ENCODE assay signal across 8 mouse cellular contexts in genomic region chr5:8368328-8368692, GRCm38 (mm10). TPM values are rescaled to one million over a fixed set of nuclear protein-coding genes. Genes with fewer than 3 reads are reported as not detected.
DNase-seq lines count a peak whose midpoint lies in the region; ATAC-seq and TF ChIP-seq lines count a peak whose summit lies in the region.

No protein-coding gene starts in this region.

- H3K4me3 ChIP-seq in layer of hippocampus, adult 2 months, result peak overlapping the region; percentile 82
- peak overlapping the region; percentile 74 for H3K4me3 ChIP-seq in embryonic facial prominence, embryonic 15.5 days (replicated peaks)
- H3K4me3 ChIP-seq in intestine, embryonic 16.5 days (ENCODE audit: low read length), result peak overlapping the region; percentile 70
- peak overlapping the region; percentile 71 for H3K4me3 ChIP-seq in neural tube, embryonic 13.5 days

- no peak overlapping the region for H3K27ac ChIP-seq in layer of hippocampus, adult 2 months
- no peak overlapping the region for H3K27ac ChIP-seq in embryonic facial prominence, embryonic 15.5 days (replicated peaks)
- no peak overlapping the region for H3K27ac ChIP-seq in intestine, embryonic 16.5 days (ENCODE audit: low read length)
- peak overlapping the region; percentile 90; the same call in 1 of the 2 replicates for H3K27ac ChIP-seq in neural tube, embryonic 13.5 days (replicated peaks)

- intact Hi-C loops in left cerebral cortex, postnatal 4 days (cut with DNase I), result loop anchor here (5.0 kb wide), 1 partner anchor 206 kb away; no protein-coding TSS in a partner anchor

- WGBS in embryonic facial prominence, embryonic 15.5 days, result 36% methylated on average over 7 of the region's 7 CpGs
- 34% methylated on average over 7 of the region's 7 CpGs for WGBS in intestine, embryonic 16.5 days
- WGBS in neural tube, embryonic 13.5 days, result 41% methylated on average over 7 of the region's 7 CpGs

- no peak for ATAC-seq in embryonic facial prominence, embryonic 15.5 days (ENCODE audit: insufficient number of reproducible peaks, low FRiP score, low TSS enrichment, low read depth)
- peak; percentile 54 for ATAC-seq in intestine, embryonic 16.5 days
- ATAC-seq in neural tube, embryonic 13.5 days (ENCODE audit: low read depth), result peak; percentile 57; the same call in 1 of the 2 replicates
- ATAC-seq in granulocyte monocyte progenitor cell, adult 5-6 weeks (replicated peaks; ENCODE audit: poor library complexity, severe bottlenecking), result no peak

- no peak for DNase-seq in layer of hippocampus, adult 2 months (ENCODE audit: low spot score in 2 of 2)
- DNase-seq in layer of hippocampus, adult 18-20 months (ENCODE audit: low spot score in 2 of 2), result no peak
- no peak for DNase-seq in left cerebral cortex, postnatal 4 days
- DNase-seq in adrenal gland, postnatal 36 days, result no peak

- H3K4me2 ChIP-seq in embryonic facial prominence, embryonic 15.5 days (replicated peaks), result peak overlapping the region; percentile 92
- peak overlapping the region; percentile 95 for H3K4me2 ChIP-seq in intestine, embryonic 16.5 days (ENCODE audit: low read depth, low read length)
- peak overlapping the region; percentile 76 for H3K4me2 ChIP-seq in neural tube, embryonic 13.5 days

- peaks cover 6% of the 10 kb centered on the region; the same call in 1 of the 2 replicates for H3K4me1 ChIP-seq in embryonic facial prominence, embryonic 15.5 days
- H3K4me1 ChIP-seq in intestine, embryonic 16.5 days (ENCODE audit: control insufficient read depth, insufficient read depth, low read length), result no peaks in the 10 kb centered on the region
- peaks cover 10% of the 10 kb centered on the region for H3K4me1 ChIP-seq in neural tube, embryonic 13.5 days (replicated peaks)

- TF ChIP-seq CTCF in layer of hippocampus, adult 2 months (conservative IDR thresholded peaks at IDR 0.05), result no peak

- H3K36me3 ChIP-seq in embryonic facial prominence, embryonic 15.5 days, result no peaks in the 10 kb centered on the region
- H3K36me3 ChIP-seq in intestine, embryonic 16.5 days (ENCODE audit: control insufficient read depth, insufficient read depth, low read length), result no peaks in the 10 kb centered on the region
- H3K36me3 ChIP-seq in neural tube, embryonic 13.5 days, result 0 out of 2 replicates have a peak, but pooled peaks cover 5% of the 10 kb centered on the region

- no peak overlapping the region for H3K9ac ChIP-seq in embryonic facial prominence, embryonic 15.5 days
- H3K9ac ChIP-seq in intestine, embryonic 16.5 days (ENCODE audit: low read depth, low read length), result peak overlapping the region; percentile 73; the same call in 1 of the 2 replicates
- peak overlapping the region; percentile 83 for H3K9ac ChIP-seq in neural tube, embryonic 13.5 days

- no peaks in the 10 kb centered on the region for H3K27me3 ChIP-seq in embryonic facial prominence, embryonic 15.5 days
- peaks cover 7% of the 10 kb centered on the region for H3K27me3 ChIP-seq in intestine, embryonic 16.5 days (replicated peaks; ENCODE audit: control insufficient read depth, insufficient read depth, low read length)
- H3K27me3 ChIP-seq in neural tube, embryonic 13.5 days, result no peaks in the 10 kb centered on the region

- H3K9me3 ChIP-seq in embryonic facial prominence, embryonic 15.5 days (replicated peaks), result no peaks in the 10 kb centered on the region
- no peaks in the 10 kb centered on the region for H3K9me3 ChIP-seq in intestine, embryonic 16.5 days (ENCODE audit: control insufficient read depth, low read length)
- H3K9me3 ChIP-seq in neural tube, embryonic 13.5 days, result no peaks in the 10 kb centered on the region

RNA-seq across cellular contexts. Expression of gene Adam22, which starts 0.3 kb away (rescaled TPM):
- 100 to 1,000 TPM; 162 to 174 TPM for total RNA-seq in layer of hippocampus, adult 2 months (2021)
- total RNA-seq in layer of hippocampus, adult 18-20 months (2021), result 100 to 1,000 TPM; 156 to 160 TPM
- 11.0 and 11.5 TPM in 2 replicates for polyA plus RNA-seq in embryonic facial prominence, embryonic 15.5 days (2015; fragmentation: Nextera tagmentation; extraction: Ambion mirVana)
- 2.8 and 3.2 TPM in 2 replicates for polyA plus RNA-seq in intestine, embryonic 16.5 days (2015; fragmentation: Nextera tagmentation; extraction: Ambion mirVana)
- 31.7 and 32.5 TPM in 2 replicates for polyA plus RNA-seq in neural tube, embryonic 13.5 days (2015; fragmentation: Nextera tagmentation; extraction: Ambion mirVana)
- total RNA-seq in granulocyte monocyte progenitor cell, adult 5-6 weeks (2014; fragmentation: Nextera tagmentation), result 0.49 and 2.3 TPM in 2 replicates
- total RNA-seq in granulocyte monocyte progenitor cell, adult 5-6 weeks (2017), result 1.2 and 1.5 TPM in 2 replicates
- 100 to 1,000 TPM; 140 TPM for total RNA-seq in left cerebral cortex, postnatal 4 days (2021)
- 1 to 10 TPM; 3.1 to 3.7 TPM for total RNA-seq in adrenal gland, postnatal 36 days (2021)

RNA-seq across cellular contexts. Expression of gene Dbf4, which starts 54.2 kb away (rescaled TPM):
- total RNA-seq in layer of hippocampus, adult 2 months (2021), result 1 to 10 TPM; 2.0 TPM
- 1 to 10 TPM; 1.1 to 1.4 TPM for total RNA-seq in layer of hippocampus, adult 18-20 months (2021)
- polyA plus RNA-seq in embryonic facial prominence, embryonic 15.5 days (2015; fragmentation: Nextera tagmentation; extraction: Ambion mirVana), result 28.0 and 31.2 TPM in 2 replicates
- polyA plus RNA-seq in intestine, embryonic 16.5 days (2015; fragmentation: Nextera tagmentation; extraction: Ambion mirVana), result 25.3 and 27.3 TPM in 2 replicates
- polyA plus RNA-seq in neural tube, embryonic 13.5 days (2015; fragmentation: Nextera tagmentation; extraction: Ambion mirVana), result 13.7 and 16.2 TPM in 2 replicates
- total RNA-seq in granulocyte monocyte progenitor cell, adult 5-6 weeks (2014; fragmentation: Nextera tagmentation), result 36.1 and 51.2 TPM in 2 replicates
- 78.3 and 91.5 TPM in 2 replicates for total RNA-seq in granulocyte monocyte progenitor cell, adult 5-6 weeks (2017)
- 10 to 100 TPM; 10.1 to 11.6 TPM for total RNA-seq in left cerebral cortex, postnatal 4 days (2021)
- total RNA-seq in adrenal gland, postnatal 36 days (2021), result 1 to 10 TPM; 6.4 to 8.5 TPM

RNA-seq across cellular contexts. Expression of gene Slc25a40, which starts 54.3 kb away (rescaled TPM):
- 10 to 100 TPM; 11.2 to 12.3 TPM for total RNA-seq in layer of hippocampus, adult 2 months (2021)
- total RNA-seq in layer of hippocampus, adult 18-20 months (2021), result 10 to 100 TPM; 11.5 to 12.2 TPM
- 13.7 and 14.0 TPM in 2 replicates for polyA plus RNA-seq in embryonic facial prominence, embryonic 15.5 days (2015; fragmentation: Nextera tagmentation; extraction: Ambion mirVana)
- 8.2 and 8.4 TPM in 2 replicates for polyA plus RNA-seq in intestine, embryonic 16.5 days (2015; fragmentation: Nextera tagmentation; extraction: Ambion mirVana)
- 7.6 and 8.1 TPM in 2 replicates for polyA plus RNA-seq in neural tube, embryonic 13.5 days (2015; fragmentation: Nextera tagmentation; extraction: Ambion mirVana)
- total RNA-seq in granulocyte monocyte progenitor cell, adult 5-6 weeks (2014; fragmentation: Nextera tagmentation), result 16.3 and 31.2 TPM in 2 replicates
- total RNA-seq in granulocyte monocyte progenitor cell, adult 5-6 weeks (2017), result 5.1 and 7.3 TPM in 2 replicates
- 10 to 100 TPM; 14.9 to 16.3 TPM for total RNA-seq in left cerebral cortex, postnatal 4 days (2021)
- total RNA-seq in adrenal gland, postnatal 36 days (2021), result 10 to 100 TPM; 12.4 to 12.9 TPM

Comparison
In these comparisons a context has a peak if more than half of its experiments do, and no peak if none do; other contexts are left out.
1. ATAC-seq: peak in intestine, embryonic 16.5 days (single experiment) and neural tube, embryonic 13.5 days (single experiment); none in embryonic facial prominence, embryonic 15.5 days (single experiment) and granulocyte monocyte progenitor cell, adult 5-6 weeks (single experiment).
2. RNA of gene Adam22, which starts 0.3 kb away (total RNA-seq): 162 to 174 TPM in layer of hippocampus, adult 2 months, 156 to 160 TPM in layer of hippocampus, adult 18-20 months and 140 TPM in left cerebral cortex, postnatal 4 days; 3.1 to 3.7 TPM in adrenal gland, postnatal 36 days and 0.49 to 2.3 TPM in granulocyte monocyte progenitor cell, adult 5-6 weeks; every median in the first group is over 10 times any median in the second.
3. Peak in every context shown above with its lines, with median percentiles within 50 percentile points of each other: H3K4me3 ChIP-seq and H3K4me2 ChIP-seq.